Mouse (Mus musculus): ENCODE data around the gene Ankrd23. TPM values are rescaled to one million over a fixed set of nuclear protein-coding genes. Genes with fewer than 3 reads are reported as not detected.

Gene Ankrd23
- total and polyA plus RNA-seq, 2 experiments from 2014 or later: 34.2 to 93.8 TPM

DNA sequence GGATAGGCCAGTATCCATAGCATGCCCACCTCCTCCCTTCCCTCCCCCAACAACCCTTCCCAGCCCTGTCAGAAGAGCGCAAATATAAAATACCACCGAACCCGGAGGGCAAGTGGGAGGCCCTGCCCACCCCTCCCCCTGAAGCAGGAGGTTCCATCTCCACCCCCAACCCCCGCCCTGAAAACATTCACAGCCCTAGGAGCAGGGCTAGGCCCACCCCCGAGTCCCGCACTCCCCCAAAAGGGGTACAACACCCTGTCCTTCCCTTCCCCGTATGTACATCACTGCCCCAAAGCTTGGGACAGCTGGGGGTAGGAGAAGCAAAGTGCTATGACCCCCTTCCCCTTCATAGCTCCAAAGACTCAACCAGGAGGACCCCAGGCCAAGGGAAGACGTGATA, 12.1 kb upstream of the Ankrd23 start:
- Histone ChIP-seq H3K9ac (replicated peaks; ENCODE audit: low read depth, low read length) (no peak overlapping the region), H3K4me2 (ENCODE audit: low read depth, low read length) (no peak overlapping the region), H3K27ac (ENCODE audit: low read depth) (no peak overlapping the region), H3K27me3 (ENCODE audit: control insufficient read depth, insufficient read depth, low read length) (no peaks in the 10 kb centered on the region), H3K36me3 (replicated peaks; ENCODE audit: control insufficient read depth, insufficient read depth, low read length) (peaks cover 55% of the 10 kb centered on the region), H3K4me3 (ENCODE audit: low read depth, low read length) (no peak overlapping the region), H3K4me1 (ENCODE audit: control insufficient read depth, insufficient read depth) (peaks cover 7% of the 10 kb centered on the region; the same call in 1 of the 2 replicates), H3K9me3 (replicated peaks; ENCODE audit: control insufficient read depth, low read length) (no peaks in the 10 kb centered on the region)
- ATAC-seq (ENCODE audit: insufficient read depth, low read depth) (no peak), DNase-seq (ENCODE audit: low spot score) (no peak)
- TF ChIP-seq CTCF (IDR thresholded peaks at IDR 0.05; ENCODE audit: low read depth) (no peak), EP300 (IDR thresholded peaks at IDR 0.05; ENCODE audit: low read depth) (no peak)
- 63% methylated on average over 8 of the region's 8 CpGs for WGBS

DNA sequence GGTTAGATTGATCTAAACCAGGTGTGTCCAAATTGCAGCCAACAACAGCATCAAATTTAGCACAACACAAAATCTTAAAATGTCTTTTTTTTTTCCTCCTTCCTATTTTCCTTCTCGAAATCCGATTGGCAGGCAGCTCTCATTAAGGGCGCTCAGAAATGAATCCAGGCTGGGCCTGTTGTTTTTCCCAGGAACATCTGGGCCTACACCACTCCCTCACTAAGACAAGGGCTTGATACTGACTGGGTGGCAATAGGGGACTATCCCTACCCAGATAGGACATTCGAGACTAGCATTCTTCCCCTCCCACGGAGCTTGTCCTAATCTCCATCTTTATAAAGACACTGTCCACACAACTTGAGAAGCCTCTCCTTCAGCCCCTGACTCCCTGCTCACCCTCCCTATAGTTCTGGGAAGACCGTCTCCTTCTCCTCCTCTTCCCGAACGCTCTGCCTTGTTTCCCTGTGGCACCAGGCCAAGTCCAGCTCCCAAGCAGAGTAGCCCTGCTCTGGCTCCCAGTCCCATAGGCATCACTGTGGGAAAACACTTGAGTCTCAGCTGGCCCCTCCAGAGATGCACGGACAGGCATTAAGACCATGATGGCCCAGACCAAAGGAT, 11.4 kb upstream of the Ankrd23 start:
- no peak overlapping the region for H3K4me3 ChIP-seq (ENCODE audit: low read depth, low read length)
- ATAC-seq (ENCODE audit: insufficient read depth, low read depth) (no peak), DNase-seq (ENCODE audit: low spot score) (no peak)
- H3K27ac ChIP-seq (ENCODE audit: low read depth): 0 out of 2 replicates have a peak overlapping the region, but pooled peaks have one; percentile 1
- no peak overlapping the region for H3K9ac ChIP-seq (replicated peaks; ENCODE audit: low read depth, low read length)
- no peaks in the 10 kb centered on the region for H3K27me3 ChIP-seq (ENCODE audit: control insufficient read depth, insufficient read depth, low read length)
- H3K36me3 ChIP-seq (replicated peaks; ENCODE audit: control insufficient read depth, insufficient read depth, low read length): peaks cover 48% of the 10 kb centered on the region
- no peaks in the 10 kb centered on the region for H3K9me3 ChIP-seq (replicated peaks; ENCODE audit: control insufficient read depth, low read length)
- 31% methylated on average over 9 of the region's 9 CpGs for WGBS
- no peak overlapping the region for H3K4me2 ChIP-seq (ENCODE audit: low read depth, low read length)
- peaks cover 7% of the 10 kb centered on the region; the same call in 1 of the 2 replicates for H3K4me1 ChIP-seq (ENCODE audit: control insufficient read depth, insufficient read depth)
- no peak for TF ChIP-seq CTCF (IDR thresholded peaks at IDR 0.05; ENCODE audit: low read depth)
- TF ChIP-seq EP300 (IDR thresholded peaks at IDR 0.05; ENCODE audit: low read depth): no peak; the same call in 1 of the 2 replicates

DNA sequence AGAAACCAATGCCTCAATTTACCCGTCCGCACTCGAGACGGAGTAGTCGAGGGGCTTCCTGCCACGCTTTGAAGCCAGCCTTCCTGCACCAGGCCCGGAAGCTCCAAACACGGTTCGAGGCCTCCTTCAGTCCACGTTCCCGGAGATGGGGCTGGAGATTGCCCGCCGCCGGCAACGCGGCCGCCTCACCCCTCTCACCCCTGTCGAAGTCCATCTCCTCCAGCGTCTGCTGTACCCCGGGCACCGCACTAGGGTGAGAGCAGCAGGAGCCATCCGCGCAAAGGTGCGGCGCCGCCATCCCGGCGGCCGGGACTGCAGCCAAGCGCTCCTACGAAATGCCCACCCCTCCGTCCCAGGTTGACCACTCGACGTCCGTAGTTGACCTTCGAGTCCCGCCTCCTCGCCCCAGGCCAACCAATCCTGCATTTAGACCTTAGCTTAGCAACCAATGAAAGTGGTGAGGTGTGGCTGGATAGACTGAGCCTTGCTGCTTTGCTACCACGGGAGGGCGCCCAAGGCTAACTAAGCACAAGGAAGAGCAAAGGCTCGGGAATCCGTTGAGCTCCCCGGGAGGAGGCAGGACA, 10.3 kb upstream of the Ankrd23 start, which contains the start of gene Ankrd39:
Ankrd39 (minus strand) TSS at position 558 of the 584 bp plus-strand sequence.
- ATAC-seq (ENCODE audit: insufficient read depth, low read depth): peak; percentile 98
- no peaks in the 10 kb centered on the region for H3K9me3 ChIP-seq (replicated peaks; ENCODE audit: control insufficient read depth, low read length)
- H3K9ac ChIP-seq (replicated peaks; ENCODE audit: low read depth, low read length): peak within 1 kb of the TSS; percentile 71
- peak; percentile 100 for TF ChIP-seq CTCF (IDR thresholded peaks at IDR 0.05; ENCODE audit: low read depth)
- peak; percentile 79; the same call in 1 of the 2 replicates for TF ChIP-seq EP300 (IDR thresholded peaks at IDR 0.05; ENCODE audit: low read depth)
- peaks cover 45% of the 10 kb centered on the region for H3K36me3 ChIP-seq (replicated peaks; ENCODE audit: control insufficient read depth, insufficient read depth, low read length)
- H3K4me2 ChIP-seq (ENCODE audit: low read depth, low read length): peak within 1 kb of the TSS; percentile 83
- peak within 1 kb of the TSS; percentile 72 for H3K4me3 ChIP-seq (ENCODE audit: low read depth, low read length)
- peaks cover 7% of the 10 kb centered on the region; the same call in 1 of the 2 replicates for H3K4me1 ChIP-seq (ENCODE audit: control insufficient read depth, insufficient read depth)
- WGBS: under 1% methylated on average over 43 of the region's 43 CpGs
- peak within 1 kb of the TSS; percentile 76 for H3K27ac ChIP-seq (ENCODE audit: low read depth)
- no peaks in the 10 kb centered on the region for H3K27me3 ChIP-seq (ENCODE audit: control insufficient read depth, insufficient read depth, low read length)
- DNase-seq (ENCODE audit: low spot score): peak; percentile 99

DNA sequence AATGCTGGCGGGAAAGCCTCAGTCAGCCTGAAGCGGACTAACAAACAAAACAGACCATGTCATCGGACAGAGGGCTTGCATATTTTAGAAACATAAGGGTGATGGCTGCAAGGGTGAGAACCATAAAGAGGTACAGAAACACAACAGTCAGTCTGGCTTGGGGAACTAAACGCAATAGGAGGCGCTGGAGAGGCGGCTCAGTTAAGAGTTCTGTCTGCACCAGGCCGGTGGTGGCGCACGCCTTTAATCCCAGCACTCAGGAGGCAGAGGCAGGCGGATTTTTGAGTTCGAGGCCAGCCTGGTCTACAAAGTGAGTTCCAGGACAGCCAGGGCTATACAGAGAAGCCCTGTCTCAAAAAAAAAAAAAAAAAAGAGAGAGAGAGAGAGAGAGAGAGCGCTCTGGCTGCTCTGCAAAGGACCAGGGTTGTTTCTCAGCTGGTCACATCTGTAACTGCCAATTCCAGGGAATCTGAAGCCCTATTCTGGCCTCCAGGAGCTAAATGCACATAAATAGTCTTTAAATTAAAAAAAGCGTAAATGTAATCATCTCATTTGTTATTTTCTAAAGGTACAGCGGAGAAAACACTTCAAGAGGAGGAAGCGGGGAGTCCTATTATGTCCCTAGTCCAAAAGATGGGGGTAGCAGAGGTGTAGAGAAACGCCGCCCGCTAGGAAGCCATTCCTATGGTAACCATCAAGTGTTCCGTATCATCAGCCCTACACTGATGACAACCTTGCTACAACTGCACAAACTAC, 9.3 kb upstream of the Ankrd23 start:
- Histone ChIP-seq H3K9ac (replicated peaks; ENCODE audit: low read depth, low read length) (peak overlapping the region; percentile 71), H3K9me3 (replicated peaks; ENCODE audit: control insufficient read depth, low read length) (no peaks in the 10 kb centered on the region), H3K4me3 (ENCODE audit: low read depth, low read length) (peak overlapping the region; percentile 72), H3K36me3 (replicated peaks; ENCODE audit: control insufficient read depth, insufficient read depth, low read length) (peaks cover 44% of the 10 kb centered on the region), H3K27me3 (ENCODE audit: control insufficient read depth, insufficient read depth, low read length) (no peaks in the 10 kb centered on the region), H3K4me1 (ENCODE audit: control insufficient read depth, insufficient read depth) (peaks cover 7% of the 10 kb centered on the region; the same call in 1 of the 2 replicates), H3K27ac (ENCODE audit: low read depth) (peak overlapping the region; percentile 76; the same call in 1 of the 2 replicates), H3K4me2 (ENCODE audit: low read depth, low read length) (peak overlapping the region; percentile 83)
- no peak for ATAC-seq (ENCODE audit: insufficient read depth, low read depth)
- no peak for DNase-seq (ENCODE audit: low spot score)
- WGBS: 59% methylated on average over 19 of the region's 19 CpGs
- TF ChIP-seq CTCF (IDR thresholded peaks at IDR 0.05; ENCODE audit: low read depth) (0 out of 2 replicates have a peak, but pooled peaks have one; percentile 1), EP300 (IDR thresholded peaks at IDR 0.05; ENCODE audit: low read depth) (no peak)

DNA sequence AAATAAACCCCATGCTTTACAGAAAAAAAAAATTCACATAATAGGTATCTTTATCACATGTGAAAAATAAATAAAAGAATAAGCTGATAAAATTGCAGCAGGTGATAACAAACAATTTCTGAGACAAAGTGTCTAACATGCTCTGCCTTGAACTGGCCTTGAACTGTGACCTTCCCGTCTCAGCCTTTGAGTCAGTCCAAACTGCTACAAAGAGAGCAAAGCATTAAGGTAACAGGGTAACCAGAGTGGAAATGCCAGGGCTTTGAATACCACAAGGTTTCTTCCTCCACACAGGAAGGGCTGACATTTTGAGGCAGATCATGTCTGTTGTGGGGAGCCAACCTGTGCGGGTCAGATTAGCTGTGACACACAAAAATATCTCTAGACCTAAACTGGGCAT, 8.7 kb upstream of the Ankrd23 start:
- peaks cover 7% of the 10 kb centered on the region; the same call in 1 of the 2 replicates for H3K4me1 ChIP-seq (ENCODE audit: control insufficient read depth, insufficient read depth)
- no peak overlapping the region for H3K4me2 ChIP-seq (ENCODE audit: low read depth, low read length)
- no peak for TF ChIP-seq EP300 (IDR thresholded peaks at IDR 0.05; ENCODE audit: low read depth)
- TF ChIP-seq CTCF (IDR thresholded peaks at IDR 0.05; ENCODE audit: low read depth): no peak
- no peaks in the 10 kb centered on the region for H3K9me3 ChIP-seq (replicated peaks; ENCODE audit: control insufficient read depth, low read length)
- no peak overlapping the region for H3K4me3 ChIP-seq (ENCODE audit: low read depth, low read length)
- no peaks in the 10 kb centered on the region for H3K27me3 ChIP-seq (ENCODE audit: control insufficient read depth, insufficient read depth, low read length)
- no peak for DNase-seq (ENCODE audit: low spot score)
- H3K36me3 ChIP-seq (replicated peaks; ENCODE audit: control insufficient read depth, insufficient read depth, low read length): peaks cover 43% of the 10 kb centered on the region
- no peak overlapping the region for H3K9ac ChIP-seq (replicated peaks; ENCODE audit: low read depth, low read length)
- no peak overlapping the region for H3K27ac ChIP-seq (ENCODE audit: low read depth)
- ATAC-seq (ENCODE audit: insufficient read depth, low read depth): no peak
- WGBS: 65% methylated on average over 2 of the region's 2 CpGs
